Comparison of ENCODE assay signal across 7 mouse cellular contexts in the genomic region with DNA sequence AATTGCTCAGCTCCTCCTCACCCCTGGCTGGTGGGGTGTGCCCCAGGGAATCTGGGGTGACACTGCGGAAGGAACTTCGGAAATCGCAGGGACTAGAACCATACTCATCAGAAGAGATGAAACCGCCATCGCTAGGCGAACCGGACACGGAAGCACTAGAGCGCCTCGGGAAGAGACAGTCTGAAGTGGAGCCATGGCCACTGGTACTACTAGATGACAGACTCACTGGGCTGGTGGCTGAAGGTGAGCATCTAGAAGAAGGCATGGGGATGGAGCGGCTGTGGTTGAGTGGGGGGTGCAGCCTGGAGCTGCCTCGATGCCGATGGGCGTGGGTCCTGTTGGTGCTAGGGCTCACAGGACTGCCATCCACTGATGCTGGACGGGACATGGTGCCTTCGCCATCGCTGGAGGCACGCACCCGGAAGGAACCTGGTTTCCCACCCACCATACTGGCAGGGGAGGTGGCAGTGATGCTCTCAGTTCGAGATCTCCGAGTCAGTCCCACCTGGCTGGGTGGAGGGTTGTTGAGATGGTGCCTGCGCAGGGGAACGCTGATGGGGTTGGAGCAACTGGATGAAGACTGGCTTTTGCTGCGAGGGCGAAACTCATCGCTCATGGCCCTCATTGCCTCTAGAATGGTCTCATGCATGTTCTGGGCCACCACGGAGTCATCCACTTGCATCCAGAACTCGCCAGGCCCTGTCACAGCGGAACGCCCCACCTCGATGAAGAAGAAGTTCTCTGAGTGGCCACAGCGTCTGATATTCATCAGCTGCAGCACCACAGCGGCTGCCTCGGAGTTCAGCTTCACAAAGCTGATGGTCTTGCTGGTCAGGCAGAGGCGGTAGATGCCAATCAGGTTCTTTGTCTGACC. TPM values are rescaled to one million over a fixed set of nuclear protein-coding genes. Genes with fewer than 3 reads are reported as not detected.
A peak's percentile ranks its signal among the peaks of the same experiment; 100 is the strongest.
DNase-seq lines count a peak whose midpoint lies in the region; ATAC-seq and TF ChIP-seq lines count a peak whose summit lies in the region.

No protein-coding gene starts in this region.

- H3K9ac ChIP-seq in intestine, postnatal 0 days (ENCODE audit: low read depth, low read length), result peak overlapping the region; percentile 55; the same call in 1 of the 2 replicates

- H3K36me3 ChIP-seq in intestine, postnatal 0 days (ENCODE audit: control insufficient read depth, insufficient read depth), result no peaks in the 10 kb centered on the region
- peaks cover 28% of the 10 kb centered on the region for H3K36me3 ChIP-seq in midbrain, embryonic 10.5 days

- no peak for TF ChIP-seq POLR2A in cortical plate, adult 2 months (IDR thresholded peaks at IDR 0.05; ENCODE audit: extremely low read depth, insufficient read depth, low read length)

- peaks cover 3% of the 10 kb centered on the region for H3K4me1 ChIP-seq in cortical plate, adult 2 months (ENCODE audit: control insufficient read depth, insufficient read depth, low read length)
- 0 out of 2 replicates have a peak, but pooled peaks cover 2% of the 10 kb centered on the region for H3K4me1 ChIP-seq in intestine, postnatal 0 days (replicated peaks; ENCODE audit: control insufficient read depth, insufficient read depth, low read length)
- H3K4me1 ChIP-seq in midbrain, embryonic 10.5 days, result peaks cover 79% of the 10 kb centered on the region

- peak; percentile 13 for DNase-seq in right cerebral cortex, postnatal 14 days
- no peak for DNase-seq in right cerebral cortex, postnatal 36 days (ENCODE audit: low spot score in 2 of 2)
- DNase-seq in gastrocnemius, postnatal 25 days, result peak; percentile 11
- no peak for DNase-seq in midbrain, embryonic 10.5 days (ENCODE audit: low spot score)
- DNase-seq in spleen, postnatal 36 days (ENCODE audit: low spot score in 2 of 2), result no peak

- H3K4me3 ChIP-seq in cortical plate, adult 2 months (ENCODE audit: insufficient read depth, low read length), result peak overlapping the region; percentile 86
- H3K4me3 ChIP-seq in intestine, postnatal 0 days (ENCODE audit: low read depth, low read length), result peak overlapping the region; percentile 59
- peak overlapping the region; percentile 81 for H3K4me3 ChIP-seq in midbrain, embryonic 10.5 days

- no peaks in the 10 kb centered on the region for H3K9me3 ChIP-seq in intestine, postnatal 0 days (ENCODE audit: control insufficient read depth)
- peaks cover 16% of the 10 kb centered on the region for H3K9me3 ChIP-seq in midbrain, embryonic 10.5 days (replicated peaks)

- H3K4me2 ChIP-seq in intestine, postnatal 0 days (replicated peaks; ENCODE audit: low read depth), result peak overlapping the region; percentile 95

- peaks cover 35% of the 10 kb centered on the region for H3K27me3 ChIP-seq in intestine, postnatal 0 days (replicated peaks; ENCODE audit: control insufficient read depth, insufficient read depth, low read length)
- peaks cover 23% of the 10 kb centered on the region for H3K27me3 ChIP-seq in midbrain, embryonic 10.5 days (ENCODE audit: low read depth, poor library complexity, severe bottlenecking)

- WGBS in intestine, postnatal 0 days, result 73% methylated on average over 35 of the region's 35 CpGs
- 73% methylated on average over 35 of the region's 35 CpGs for WGBS in midbrain, embryonic 10.5 days

- no peak for TF ChIP-seq CTCF in cortical plate, adult 2 months (IDR thresholded peaks at IDR 0.05; ENCODE audit: extremely low read depth, insufficient read depth, low read length)
- TF ChIP-seq CTCF in intestine, postnatal 0 days (IDR thresholded peaks at IDR 0.05; ENCODE audit: low read depth), result no peak

- H3K27ac ChIP-seq in cortical plate, adult 2 months (ENCODE audit: insufficient read depth, low read length), result peak overlapping the region; percentile 20; the same call in 1 of the 2 replicates
- no peak overlapping the region for H3K27ac ChIP-seq in intestine, postnatal 0 days (ENCODE audit: low read depth, low read length)
- H3K27ac ChIP-seq in midbrain, embryonic 10.5 days (replicated peaks), result peak overlapping the region; percentile 96

- ATAC-seq in intestine, postnatal 0 days, result no peak

RNA-seq across cellular contexts. Expression of a gene that starts 1.9 kb away (rescaled TPM):
- polyA plus RNA-seq in cortical plate, adult 2 months (2012; rRNA removed), result 6.1 and 6.3 TPM in 2 replicates
- 10 to 100 TPM; 55.0 to 69.2 TPM for total RNA-seq in gastrocnemius, postnatal 25 days (2021)
- polyA plus RNA-seq in intestine, postnatal 0 days (2015; fragmentation: Nextera tagmentation; extraction: Ambion mirVana), result 0.70 and 0.95 TPM in 2 replicates
- 7.3 and 8.4 TPM in 2 replicates for polyA plus RNA-seq in midbrain, embryonic 10.5 days (2016; fragmentation: Nextera tagmentation; extraction: Ambion mirVana)

RNA-seq across cellular contexts. Expression of a gene that starts 26.9 kb away (rescaled TPM):
- 6.7 and 7.3 TPM in 2 replicates for polyA plus RNA-seq in cortical plate, adult 2 months (2012; rRNA removed)
- 1 to 10 TPM; 6.5 to 7.7 TPM for total RNA-seq in gastrocnemius, postnatal 25 days (2021)
- polyA plus RNA-seq in intestine, postnatal 0 days (2015; fragmentation: Nextera tagmentation; extraction: Ambion mirVana), result 7.4 and 7.5 TPM in 2 replicates
- 8.8 and 9.9 TPM in 2 replicates for polyA plus RNA-seq in midbrain, embryonic 10.5 days (2016; fragmentation: Nextera tagmentation; extraction: Ambion mirVana)

RNA-seq across cellular contexts. Expression of a gene that starts 56.4 kb away (rescaled TPM):
- not detected in 2 replicates for polyA plus RNA-seq in cortical plate, adult 2 months (2012; rRNA removed)
- not detected for total RNA-seq in gastrocnemius, postnatal 25 days (2021)
- polyA plus RNA-seq in intestine, postnatal 0 days (2015; fragmentation: Nextera tagmentation; extraction: Ambion mirVana), result 3.6 and 3.8 TPM in 2 replicates
- polyA plus RNA-seq in midbrain, embryonic 10.5 days (2016; fragmentation: Nextera tagmentation; extraction: Ambion mirVana), result 21.8 and 22.8 TPM in 2 replicates

Comparison
In these comparisons a context has a peak if more than half of its experiments do, and no peak if none do; other contexts are left out.
1. DNase-seq: peak in right cerebral cortex, postnatal 14 days (single experiment) and gastrocnemius, postnatal 25 days (single experiment); none in right cerebral cortex, postnatal 36 days (0 of 2), midbrain, embryonic 10.5 days (single experiment) and spleen, postnatal 36 days (0 of 2).
2. Peak in every context shown above with its lines, with median percentiles within 50 percentile points of each other: H3K4me3 ChIP-seq.